Mouse (Mus musculus): ENCODE data around the gene Sfxn2.

GRCm38 (mm10) chr19:46646041-46646481 is 72.9 kb downstream of the Sfxn2 start:
- TF ChIP-seq POLR2A (IDR thresholded peaks at IDR 0.05; ENCODE audit: insufficient read depth, low read length) (no peak), CTCF (IDR thresholded peaks at IDR 0.05; ENCODE audit: low read depth, low read length) (no peak)

All from ES-Bruce4 (cell line).